Mouse (Mus musculus) MEL (cell line): ENCODE results near the gene Chst12.

Experiments used
- CTCF ChIP-seq, 3 experiments: IDR thresholded peaks in 2 of 3; conservative IDR thresholded peaks in 1 of 3; 2 replicates each; pipeline ENCODE4 v1.5.1; 2011 to 2012; ENCODE audit warnings: low read length in 3 of 3, low read depth in 2 of 3, mild to moderate bottlenecking in 2 of 3, improper control_type of control experiment in 1 of 3, inconsistent platforms in 1 of 3, mixed read lengths in 1 of 3, moderate library complexity in 1 of 3; ENCODE audit not compliant: control insufficient read depth in 1 of 3, insufficient read depth in 1 of 3, poor library complexity in 1 of 3, severe bottlenecking in 1 of 3
- ELF1 ChIP-seq: IDR thresholded peaks from 2 replicates; pipeline ENCODE4 v1.6.1; 2014; ENCODE audit warnings: low read depth, mild to moderate bottlenecking, inconsistent platforms, low read length, improper control_type of control experiment, moderate library complexity
- EP300 ChIP-seq, 2 experiments: IDR thresholded peaks; 2 replicates each; pipeline ENCODE4 v1.6.1; 2011; ENCODE audit warnings: improper control_type of control experiment in 2 of 2, low read length in 2 of 2, low read depth in 1 of 2, mild to moderate bottlenecking in 1 of 2
- MAX ChIP-seq: IDR thresholded peaks from 2 replicates; pipeline ENCODE4 v1.6.1; 2011; ENCODE audit warnings: low read length, improper control_type of control experiment
- TBP ChIP-seq: IDR thresholded peaks from 2 replicates; pipeline ENCODE4 v1.8.0; 2011; ENCODE audit warnings: low read depth, low read length, improper control_type of control experiment

DNA sequence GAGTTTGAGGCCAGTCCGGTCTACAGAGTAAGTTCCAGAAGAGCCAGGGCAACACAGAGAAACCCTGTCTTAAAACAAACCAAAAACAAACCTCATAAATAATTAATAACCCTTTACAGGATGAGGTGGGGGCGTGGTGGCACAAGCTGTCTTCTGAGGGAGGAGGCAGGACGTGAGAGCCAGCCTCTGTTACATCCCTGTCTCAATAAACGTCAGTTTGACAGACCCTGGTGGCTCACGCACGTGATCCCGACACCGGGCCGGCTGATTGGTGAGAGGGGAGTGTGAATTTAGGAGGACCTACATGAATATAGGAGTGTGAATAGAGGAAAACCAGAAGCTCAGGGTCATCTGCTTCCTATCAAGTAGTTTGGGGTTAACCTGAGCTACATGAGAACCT, 3.9 kb downstream of the Chst12 start:
- no peak for TF ChIP-seq EP300 (IDR thresholded peaks at IDR 0.05; ENCODE audit: low read depth in 1 of 2, low read length in 2 of 2)
- TF ChIP-seq ELF1 = no peak
- TF ChIP-seq MAX = no peak
- no peak for TF ChIP-seq CTCF (IDR thresholded peaks at IDR 0.05 in 2 of 3, conservative IDR thresholded peaks at IDR 0.05 in 1 of 3; ENCODE audit: control insufficient read depth in 1 of 3, insufficient read depth in 1 of 3, low read depth in 2 of 3, low read length in 3 of 3, poor library complexity in 1 of 3, severe bottlenecking in 1 of 3)
- no peak for TF ChIP-seq TBP
